In the genomic region with DNA sequence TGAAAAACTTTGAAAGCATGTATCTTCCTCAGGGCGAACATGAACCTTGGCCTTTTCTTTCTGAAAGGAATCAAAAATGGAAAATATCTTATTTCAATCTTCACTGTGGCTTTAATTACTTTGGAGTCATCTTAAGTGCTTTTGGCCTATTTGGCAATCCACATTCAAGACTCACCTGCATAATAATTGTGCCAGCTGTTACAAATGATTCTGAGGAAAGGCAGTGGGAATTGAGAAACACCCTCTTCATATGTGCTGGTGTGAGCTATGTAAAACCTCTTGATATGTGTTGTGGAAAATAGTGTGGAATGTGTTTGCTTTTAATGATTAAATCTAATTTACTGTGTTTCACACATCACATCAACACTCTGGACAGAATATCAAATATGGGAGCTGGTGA, we compare ENCODE assay signal across 12 mouse cellular contexts.
"Had no signal": no experiment of that assay in that cellular context is flagged by ENCODE, and none has a peak within 500 bp of the region (broad histone marks: within the 10 kb centered on the region; RNA-seq: fewer than 3 reads in every experiment).

No protein-coding gene starts in this region.

- DNase-seq: left cerebral cortex, postnatal 4 days; liver; liver, embryonic 13.5 days; liver, postnatal 0 days; lung, adult 18-20 months; lung, adult 2 months; lung, embryonic 14.5 days; lung, postnatal 10 days; lung, postnatal 14 days; lung, postnatal 36 days; lung, postnatal 4 days; midbrain, embryonic 14.5 days had no signal
